Mouse (Mus musculus) forebrain, embryonic 13.5 days (tissue): Measurements from ENCODE around the gene Papss2. TPM values are rescaled to one million over a fixed set of nuclear protein-coding genes. Genes with fewer than 3 reads are reported as not detected.

Experiments
- ATAC-seq: fragments of 200-750 bp; cut with Nextera tagmentation; 2 replicates; pipeline ENCODE4 v1.8.0; 2017
- H3K27ac ChIP-seq: fragments of 300-500 bp; sonication (generic); 2 replicates; pipeline ENCODE4 v1.5.1; 2015; ENCODE audit warnings: inconsistent platforms, mild to moderate bottlenecking, moderate library complexity
- H3K27me3 ChIP-seq: fragments of 300-500 bp; sonication (generic); 2 replicates; pipeline ENCODE4 v1.6.1; 2015; ENCODE audit warnings: mild to moderate bottlenecking, inconsistent platforms
- H3K36me3 ChIP-seq: fragments of 300-500 bp; sonication (generic); 2 replicates; pipeline ENCODE4 v1.6.1; 2015; ENCODE audit warnings: mild to moderate bottlenecking, inconsistent platforms; ENCODE audit not compliant: poor library complexity, severe bottlenecking
- H3K4me1 ChIP-seq: fragments of 300-500 bp; sonication (generic); 2 replicates; pipeline ENCODE4 v1.6.1; 2015; ENCODE audit warnings: inconsistent platforms
- H3K4me2 ChIP-seq: fragments of 300-500 bp; sonication (generic); 2 replicates; pipeline ENCODE4 v1.6.1; 2015; ENCODE audit warnings: inconsistent platforms, mild to moderate bottlenecking, moderate library complexity
- H3K4me3 ChIP-seq: fragments of 300-500 bp; sonication (generic); 2 replicates; pipeline ENCODE4 v1.5.1; 2015; ENCODE audit warnings: mild to moderate bottlenecking, inconsistent platforms
- H3K9ac ChIP-seq: fragments of 300-500 bp; sonication (generic); 2 replicates; pipeline ENCODE4 v1.6.1; 2015; ENCODE audit warnings: mild to moderate bottlenecking, inconsistent platforms
- H3K9me3 ChIP-seq: fragments of 300-500 bp; sonication (generic); replicated peaks from 2 replicates; pipeline ENCODE4 v1.6.1; 2016; ENCODE audit warnings: inconsistent platforms
- WGBS: fragments of 180-500 bp; shearing (Covaris S2); methylation state at CpG from one replicate; pipeline ENCODE4 v1.1.7; 2015; 5-methylcytosine and 5-hydroxymethylcytosine counted together
- polyA plus RNA-seq: library from polyadenylated mRNA; unstranded; fragments of >200 nt; fragmentation: Nextera tagmentation; extraction: Ambion mirVana; gene quantifications from 2 replicates; pipeline ENCODE4 v1.2.1, GENCODE M21; 2015

Gene Papss2
- polyA plus RNA-seq, 1 experiment from 2014 or later, result 0.37 TPM

DNA sequence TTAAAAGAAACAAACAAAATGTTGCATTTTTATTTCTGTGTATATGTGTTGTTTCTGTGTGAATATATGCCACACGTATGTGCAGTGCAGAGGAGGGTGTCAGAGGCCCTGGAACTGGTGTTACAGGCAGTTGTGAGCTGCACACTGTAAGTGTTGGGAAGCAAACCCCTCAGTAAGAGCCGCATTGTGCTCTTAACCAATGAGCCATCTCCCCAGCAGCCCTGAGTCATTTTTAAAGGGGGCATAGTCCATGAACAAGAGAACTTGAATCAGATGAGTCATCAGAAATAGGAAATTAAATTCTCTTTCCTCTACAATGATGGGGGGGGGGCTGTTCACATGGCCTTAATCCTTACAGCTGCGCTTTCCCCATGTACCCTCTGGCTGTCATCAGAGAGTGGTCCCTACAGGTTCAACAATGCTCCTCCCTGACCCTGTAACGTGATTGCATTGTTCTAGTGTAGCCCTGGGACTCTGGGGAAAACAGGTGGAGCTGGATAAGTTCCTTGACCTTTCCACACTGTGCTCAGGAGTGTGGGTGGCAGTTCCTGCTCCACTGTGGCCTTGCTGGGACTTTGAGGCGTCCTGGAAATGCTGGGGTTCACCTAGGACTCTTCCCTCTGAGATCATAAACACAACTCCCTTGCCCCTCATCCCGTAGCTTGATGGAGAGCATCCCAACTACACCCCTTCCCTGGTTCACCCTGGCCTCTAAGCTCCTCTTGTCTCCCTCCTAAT, 5.6 kb downstream of the Papss2 start:
- no peaks in the 10 kb centered on the region for H3K9me3 ChIP-seq
- no peak overlapping the region for H3K9ac ChIP-seq
- no peak overlapping the region for H3K27ac ChIP-seq
- ATAC-seq, result no peak
- H3K4me1 ChIP-seq, result no peaks in the 10 kb centered on the region
- no peaks in the 10 kb centered on the region for H3K36me3 ChIP-seq
- 64% methylated on average over 6 of the region's 6 CpGs for WGBS
- no peak overlapping the region for H3K4me3 ChIP-seq
- H3K27me3 ChIP-seq, result peaks cover under 1% of the 10 kb centered on the region
- no peak overlapping the region for H3K4me2 ChIP-seq

DNA sequence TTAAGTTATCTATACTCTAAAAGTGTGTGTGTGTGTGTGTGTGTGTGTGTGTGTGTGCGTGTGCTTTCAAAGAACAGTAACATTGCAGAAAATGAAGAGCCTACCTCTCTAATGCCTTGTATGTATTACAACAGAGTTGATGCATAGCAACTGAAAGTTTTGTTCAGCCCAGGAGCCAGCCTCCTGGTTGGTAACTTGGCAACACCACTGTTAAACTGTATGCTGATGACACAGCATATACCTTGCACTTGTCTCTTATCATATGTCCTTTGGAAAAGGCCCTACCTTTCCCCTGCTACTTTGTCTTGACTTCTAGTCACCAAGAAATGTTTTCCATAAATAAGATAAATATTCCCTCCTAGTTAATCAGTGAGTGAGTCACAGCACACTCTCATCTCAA, 7.9 kb downstream of the Papss2 start:
- H3K4me1 ChIP-seq, result no peaks in the 10 kb centered on the region
- H3K36me3 ChIP-seq, result no peaks in the 10 kb centered on the region
- H3K4me3 ChIP-seq, result no peak overlapping the region
- ATAC-seq, result no peak
- no peak overlapping the region for H3K4me2 ChIP-seq
- no peak overlapping the region for H3K9ac ChIP-seq
- H3K27me3 ChIP-seq, result no peaks in the 10 kb centered on the region
- H3K9me3 ChIP-seq, result no peaks in the 10 kb centered on the region
- no peak overlapping the region for H3K27ac ChIP-seq
- 82% methylated on average over 1 of the region's 1 CpGs for WGBS

DNA sequence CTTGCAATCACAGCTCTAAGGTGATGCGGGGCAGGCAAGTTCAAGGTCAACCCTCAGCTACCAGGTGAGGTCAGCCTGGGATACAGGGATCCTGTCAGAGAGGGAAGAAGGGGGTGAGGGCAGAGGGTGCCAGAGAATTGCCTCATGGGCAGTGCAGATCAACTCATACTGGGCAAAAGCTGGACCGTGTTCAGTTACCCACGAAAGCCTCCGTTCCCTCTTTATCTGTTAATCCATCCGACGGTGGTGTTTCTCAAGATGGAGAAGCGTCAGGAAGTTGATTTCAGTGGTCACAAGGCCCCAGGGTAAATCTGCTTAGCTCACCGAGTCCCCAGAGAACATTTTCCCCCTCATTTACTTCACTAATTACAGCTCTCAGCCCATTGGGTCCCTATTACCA, 8.5 kb downstream of the Papss2 start:
- no peak for ATAC-seq
- no peaks in the 10 kb centered on the region for H3K27me3 ChIP-seq
- no peak overlapping the region for H3K4me3 ChIP-seq
- H3K9ac ChIP-seq, result no peak overlapping the region
- H3K27ac ChIP-seq, result no peak overlapping the region
- H3K36me3 ChIP-seq, result no peaks in the 10 kb centered on the region
- no peak overlapping the region for H3K4me2 ChIP-seq
- no peaks in the 10 kb centered on the region for H3K9me3 ChIP-seq
- no peaks in the 10 kb centered on the region for H3K4me1 ChIP-seq
- 36% methylated on average over 8 of the region's 8 CpGs for WGBS

DNA sequence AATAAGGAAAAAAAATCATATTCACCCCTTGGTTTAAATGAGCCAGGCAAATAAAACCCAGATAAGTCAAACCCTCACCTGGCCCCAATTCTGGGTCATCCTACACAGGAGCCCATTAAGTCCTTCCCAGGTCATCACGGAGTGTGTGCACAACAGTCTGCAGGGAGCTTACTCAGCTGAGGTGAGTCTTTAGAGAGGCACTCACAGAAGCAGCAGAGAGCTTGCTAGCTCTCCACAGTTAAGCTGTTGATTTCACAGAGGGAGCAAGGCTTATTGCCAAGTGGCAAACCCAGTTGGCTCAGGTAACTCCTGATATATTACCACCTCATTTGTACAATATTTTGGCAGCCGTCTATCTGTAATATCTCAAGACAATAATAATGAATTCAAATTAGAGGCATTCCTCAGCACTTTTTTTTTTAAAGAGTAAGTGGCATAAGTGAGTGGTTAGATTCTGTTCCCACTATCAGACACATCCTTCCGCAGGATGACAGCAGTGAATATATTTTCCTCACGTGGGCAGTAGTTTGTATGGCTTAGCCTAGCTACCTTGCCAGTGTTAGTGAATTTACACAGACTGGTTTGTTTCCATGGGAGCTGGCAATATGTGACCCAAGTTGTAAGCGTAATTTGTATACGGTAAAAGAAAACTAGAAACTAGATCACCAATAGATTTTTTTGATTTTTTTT, 9.1 kb downstream of the Papss2 start:
- Histone ChIP-seq H3K9me3 (no peaks in the 10 kb centered on the region), H3K27ac (no peak overlapping the region), H3K9ac (no peak overlapping the region), H3K4me3 (no peak overlapping the region), H3K4me1 (no peaks in the 10 kb centered on the region), H3K36me3 (no peaks in the 10 kb centered on the region), H3K4me2 (no peak overlapping the region), H3K27me3 (no peaks in the 10 kb centered on the region)
- WGBS, result 79% methylated on average over 6 of the region's 6 CpGs
- ATAC-seq, result no peak

DNA sequence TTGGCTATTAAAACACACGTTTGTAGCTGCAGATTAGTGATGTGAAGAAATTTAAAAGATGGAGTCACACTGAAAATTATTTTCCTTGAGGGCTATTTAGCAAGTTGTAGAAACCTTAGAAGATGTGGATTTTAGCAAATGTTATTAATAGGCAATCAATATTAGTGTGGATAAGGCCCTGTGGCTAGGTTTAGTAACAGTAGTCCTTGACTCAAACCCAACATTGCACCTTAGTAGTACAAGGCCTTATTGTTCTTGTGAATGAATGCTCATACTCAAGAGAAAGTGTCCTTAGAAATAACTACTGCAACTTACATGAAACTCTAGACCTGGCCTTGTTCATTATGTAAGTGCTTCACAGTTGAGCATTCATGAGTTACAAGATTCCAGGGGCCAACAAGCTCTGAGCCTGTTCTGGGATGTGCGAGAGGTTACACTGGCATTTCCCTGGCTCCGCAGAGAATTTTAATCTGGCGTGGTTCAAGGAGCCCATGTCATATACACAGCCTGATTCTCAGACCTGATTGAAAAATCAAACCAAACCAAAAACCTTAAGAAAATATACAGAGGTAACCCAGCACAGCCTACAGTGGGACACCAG, 10.7 kb downstream of the Papss2 start:
- no peaks in the 10 kb centered on the region for H3K36me3 ChIP-seq
- WGBS, result 85% methylated on average over 4 of the region's 4 CpGs
- H3K9ac ChIP-seq, result no peak overlapping the region
- no peaks in the 10 kb centered on the region for H3K4me1 ChIP-seq
- ATAC-seq, result no peak
- H3K4me3 ChIP-seq, result no peak overlapping the region
- H3K4me2 ChIP-seq, result no peak overlapping the region
- H3K9me3 ChIP-seq, result no peaks in the 10 kb centered on the region
- no peaks in the 10 kb centered on the region for H3K27me3 ChIP-seq
- no peak overlapping the region for H3K27ac ChIP-seq

DNA sequence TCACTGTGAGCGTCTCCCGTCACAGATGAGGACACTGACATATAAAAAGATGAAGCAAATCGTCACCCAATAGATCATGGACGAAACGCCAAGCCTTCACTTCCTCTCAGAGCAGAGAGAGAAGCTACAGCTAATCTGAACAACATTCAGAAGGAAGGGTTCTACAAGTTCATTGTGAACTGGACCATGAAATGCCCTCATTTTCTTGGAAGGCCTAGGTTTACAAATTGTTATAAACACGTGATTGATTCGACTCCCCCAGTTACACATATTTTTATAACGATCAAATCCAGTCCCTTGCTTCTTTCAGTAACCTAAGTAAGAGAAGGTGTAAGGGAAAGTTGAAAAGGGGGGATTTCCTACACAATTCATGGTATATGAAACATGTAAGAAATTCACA, 11.4 kb downstream of the Papss2 start:
- Histone ChIP-seq H3K9me3 (no peaks in the 10 kb centered on the region), H3K4me2 (no peak overlapping the region), H3K36me3 (no peaks in the 10 kb centered on the region), H3K4me1 (no peaks in the 10 kb centered on the region), H3K27ac (no peak overlapping the region), H3K27me3 (no peaks in the 10 kb centered on the region), H3K4me3 (no peak overlapping the region), H3K9ac (no peak overlapping the region)
- no peak for ATAC-seq
- 77% methylated on average over 8 of the region's 8 CpGs for WGBS

DNA sequence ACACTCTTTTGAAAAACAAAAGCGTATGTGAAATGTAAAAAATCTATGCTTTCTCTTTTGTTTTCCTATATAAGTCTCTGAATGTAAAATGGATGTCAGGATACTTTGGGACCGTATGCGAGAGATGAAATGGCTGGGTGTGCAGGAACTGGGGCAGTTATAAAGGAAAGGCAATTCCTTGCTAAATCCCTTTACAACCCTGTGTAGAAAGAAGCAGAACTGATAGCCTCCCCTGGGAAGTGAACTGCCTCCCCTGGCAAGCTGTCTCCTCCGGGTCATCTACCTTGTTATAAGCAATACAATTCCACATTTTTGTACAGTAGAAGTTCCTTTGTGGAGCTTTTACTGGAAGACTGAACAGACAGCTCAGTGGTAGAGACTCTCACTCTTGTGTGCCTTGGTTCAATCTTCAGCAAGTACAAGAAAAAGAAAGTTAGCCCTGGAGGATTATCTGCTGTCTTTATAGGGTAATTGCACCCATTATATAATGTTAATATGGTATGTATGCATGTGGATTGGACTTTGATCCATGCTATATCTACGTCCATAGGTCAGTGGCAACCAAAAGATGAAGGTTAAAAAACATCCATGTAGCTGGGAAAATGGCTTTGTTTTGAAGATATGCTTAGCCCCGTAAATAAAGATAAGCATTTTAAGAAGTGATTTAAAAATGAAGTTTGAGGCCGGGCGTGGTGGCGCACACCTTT, 15.9 kb downstream of the Papss2 start:
- ATAC-seq, result no peak
- Histone ChIP-seq H3K36me3 (no peaks in the 10 kb centered on the region), H3K27me3 (no peaks in the 10 kb centered on the region), H3K4me2 (no peak overlapping the region), H3K4me1 (no peaks in the 10 kb centered on the region), H3K9me3 (no peaks in the 10 kb centered on the region), H3K27ac (no peak overlapping the region), H3K4me3 (no peak overlapping the region), H3K9ac (no peak overlapping the region)
- 91% methylated on average over 9 of the region's 9 CpGs for WGBS

DNA sequence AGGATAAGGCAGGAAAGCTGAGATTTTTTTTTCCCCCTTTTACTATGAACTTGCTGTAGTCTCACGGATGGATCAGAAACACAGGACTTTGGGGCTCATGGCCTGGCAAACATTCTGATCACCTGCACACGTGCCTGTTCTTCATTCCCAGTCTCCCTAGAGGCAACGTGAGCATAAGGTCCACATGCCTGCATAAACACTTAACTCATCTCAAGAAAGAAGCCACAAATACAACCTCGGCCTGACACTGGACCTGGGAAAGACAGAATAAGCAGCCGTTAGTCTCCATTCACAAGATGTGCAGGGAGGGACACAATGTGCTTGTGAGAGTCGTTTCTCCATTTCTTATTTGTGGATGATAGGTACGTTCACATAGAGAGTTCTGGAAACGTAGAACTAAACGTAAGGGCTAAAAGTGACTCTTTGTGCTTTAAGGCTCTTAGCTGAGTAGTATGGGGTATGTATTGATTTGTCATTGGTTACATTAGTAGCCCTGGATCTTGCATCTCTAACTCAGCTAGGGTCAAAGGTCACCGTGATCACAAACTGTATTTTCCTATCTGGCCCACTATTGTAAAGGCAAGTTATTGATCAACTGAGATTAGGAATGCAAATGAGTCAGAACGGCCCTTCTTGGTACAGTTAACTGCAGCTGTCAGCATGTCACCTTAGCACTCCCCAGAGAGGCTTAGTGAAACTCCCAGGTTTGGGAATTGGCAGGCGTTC, 18.6 kb downstream of the Papss2 start:
- Histone ChIP-seq H3K36me3 (no peaks in the 10 kb centered on the region), H3K9me3 (no peaks in the 10 kb centered on the region), H3K4me2 (no peak overlapping the region), H3K4me3 (no peak overlapping the region), H3K27me3 (no peaks in the 10 kb centered on the region), H3K9ac (no peak overlapping the region), H3K27ac (no peak overlapping the region), H3K4me1 (no peaks in the 10 kb centered on the region)
- WGBS, result 86% methylated on average over 12 of the region's 12 CpGs
- ATAC-seq, result no peak

DNA sequence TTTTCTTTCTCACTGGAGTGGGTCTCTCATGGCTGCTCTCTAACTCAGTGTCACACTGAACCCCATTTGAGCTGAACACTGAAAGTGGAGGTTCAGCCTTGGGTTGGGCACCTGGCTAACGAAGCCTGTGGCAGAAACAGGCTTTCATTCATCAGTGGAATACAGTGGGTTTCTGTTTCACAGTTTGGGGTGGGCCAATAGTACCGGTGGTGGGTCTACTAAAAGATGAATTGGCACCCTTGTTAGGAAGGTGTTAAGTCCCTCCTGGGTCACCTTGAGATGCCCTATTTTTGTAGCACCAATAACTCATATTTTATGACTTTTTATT, 19.1 kb downstream of the Papss2 start:
- ATAC-seq, result no peak
- H3K9me3 ChIP-seq, result no peaks in the 10 kb centered on the region

DNA sequence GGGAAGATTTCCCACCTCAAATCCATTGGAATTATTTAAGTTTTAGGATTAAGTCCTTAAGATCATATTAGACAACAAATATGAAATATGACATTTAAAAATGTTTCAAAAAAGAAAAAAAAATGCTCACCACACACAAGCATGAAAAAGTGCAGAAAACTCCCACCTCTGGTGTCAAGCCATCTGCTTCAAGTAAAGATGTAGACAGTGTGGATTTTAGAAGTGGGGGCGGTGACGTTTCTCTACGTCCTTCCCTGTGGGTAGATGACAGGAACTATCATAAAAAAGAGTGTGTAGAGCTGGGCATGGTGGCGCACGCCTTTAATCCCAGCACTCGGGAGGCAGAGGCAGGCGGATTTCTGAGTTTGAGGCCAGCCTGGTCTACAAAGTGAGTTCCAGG, 21.1 kb downstream of the Papss2 start:
- H3K36me3 ChIP-seq, result no peaks in the 10 kb centered on the region
- H3K27ac ChIP-seq, result no peak overlapping the region
- H3K4me1 ChIP-seq, result no peaks in the 10 kb centered on the region
- no peak overlapping the region for H3K4me3 ChIP-seq
- H3K9ac ChIP-seq, result no peak overlapping the region
- no peak overlapping the region for H3K4me2 ChIP-seq
- WGBS, result 95% methylated on average over 7 of the region's 7 CpGs
- ATAC-seq, result no peak
- no peaks in the 10 kb centered on the region for H3K27me3 ChIP-seq
- H3K9me3 ChIP-seq, result no peaks in the 10 kb centered on the region

More for the DNA sequence above, 19.1 kb downstream of the Papss2 start:
- Histone ChIP-seq H3K36me3 (no peaks in the 10 kb centered on the region), H3K27me3 (no peaks in the 10 kb centered on the region), H3K4me1 (no peaks in the 10 kb centered on the region), H3K4me2 (no peak overlapping the region), H3K27ac (no peak overlapping the region), H3K4me3 (no peak overlapping the region), H3K9ac (no peak overlapping the region)
- 72% methylated on average over 2 of the region's 2 CpGs for WGBS

DNA sequence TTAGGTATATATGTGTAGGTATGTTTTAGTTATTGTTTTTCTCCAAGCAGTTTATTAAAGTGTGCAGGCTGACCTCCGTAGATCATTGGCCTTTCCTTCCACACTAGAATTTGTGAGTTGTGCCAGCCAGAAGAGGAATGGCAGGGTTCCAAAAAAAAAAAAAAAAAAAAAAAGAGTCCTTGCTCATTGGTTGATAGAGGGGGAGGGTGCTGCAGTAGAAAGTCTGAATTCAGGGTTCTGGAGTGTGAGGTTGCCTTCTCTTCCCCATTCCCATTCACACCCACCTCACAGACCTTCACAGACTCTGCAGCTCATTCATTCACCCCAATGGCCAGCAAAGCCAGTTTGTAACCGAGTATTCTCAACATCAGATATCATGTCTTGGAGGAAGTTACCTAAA, 24.1 kb downstream of the Papss2 start:
- Histone ChIP-seq H3K27ac (no peak overlapping the region), H3K9ac (no peak overlapping the region), H3K4me1 (no peaks in the 10 kb centered on the region), H3K27me3 (no peaks in the 10 kb centered on the region), H3K4me2 (no peak overlapping the region), H3K36me3 (no peaks in the 10 kb centered on the region), H3K4me3 (no peak overlapping the region), H3K9me3 (no peaks in the 10 kb centered on the region)
- WGBS, result 98% methylated on average over 2 of the region's 2 CpGs
- no peak for ATAC-seq
